Mouse (Mus musculus): ENCODE results near the gene Lamb1. TPM values are rescaled to one million over a fixed set of nuclear protein-coding genes. Genes with fewer than 3 reads are reported as not detected.

Lamb1 gene
- polyA plus RNA-seq, 1 experiment from 2014 or later, result 81.3 TPM

GRCm38 (mm10) chr12:31321532-31321931 lies 56.5 kb downstream of the Lamb1 start:
- Histone ChIP-seq H3K4me3 (replicated peaks) (no peak overlapping the region), H3K9ac (no peak overlapping the region), H3K27ac (no peak overlapping the region), H3K4me1 (replicated peaks) (no peaks in the 10 kb centered on the region), H3K36me3 (peaks cover 30% of the 10 kb centered on the region), H3K4me2 (replicated peaks) (no peak overlapping the region), H3K9me3 (no peaks in the 10 kb centered on the region), H3K27me3 (replicated peaks) (no peaks in the 10 kb centered on the region)
- WGBS, result 90% methylated on average over 1 of the region's 1 CpGs
- no peak for ATAC-seq

- Histone ChIP-seq H3K4me3 (replicated peaks) (no peak overlapping the region), H3K36me3 (peaks cover 36% of the 10 kb centered on the region), H3K27ac (no peak overlapping the region), H3K27me3 (replicated peaks) (no peaks in the 10 kb centered on the region), H3K4me2 (replicated peaks) (no peak overlapping the region), H3K4me1 (replicated peaks) (no peaks in the 10 kb centered on the region), H3K9me3 (no peaks in the 10 kb centered on the region), H3K9ac (no peak overlapping the region)
- 88% methylated on average over 9 of the region's 9 CpGs for WGBS
- no peak for ATAC-seq
Measured at GRCm38 (mm10) chr12:31323136-31323695, 58.2 kb downstream of the Lamb1 start.

- H3K9me3 ChIP-seq, result no peaks in the 10 kb centered on the region
- H3K4me1 ChIP-seq (replicated peaks), result no peaks in the 10 kb centered on the region
- H3K4me3 ChIP-seq (replicated peaks), result no peak overlapping the region
- H3K27ac ChIP-seq, result no peak overlapping the region
- no peak overlapping the region for H3K9ac ChIP-seq
- H3K36me3 ChIP-seq, result peaks cover 36% of the 10 kb centered on the region
- H3K4me2 ChIP-seq (replicated peaks), result no peak overlapping the region
- H3K27me3 ChIP-seq (replicated peaks), result no peaks in the 10 kb centered on the region
- no peak for ATAC-seq
- WGBS, result 81% methylated on average over 9 of the region's 9 CpGs
Measured at GRCm38 (mm10) chr12:31327139-31327538, 62.1 kb downstream of the Lamb1 start.

GRCm38 (mm10) chr12:31333261-31333660 lies 68.2 kb downstream of the Lamb1 start:
- no peaks in the 10 kb centered on the region for H3K9me3 ChIP-seq
- H3K27me3 ChIP-seq (replicated peaks), result no peaks in the 10 kb centered on the region
- no peak overlapping the region for H3K4me2 ChIP-seq (replicated peaks)
- peaks cover 30% of the 10 kb centered on the region for H3K36me3 ChIP-seq
- H3K4me3 ChIP-seq (replicated peaks), result no peak overlapping the region
- no peak overlapping the region for H3K27ac ChIP-seq
- H3K9ac ChIP-seq, result no peak overlapping the region
- 90% methylated on average over 1 of the region's 1 CpGs for WGBS
- ATAC-seq, result no peak
- H3K4me1 ChIP-seq (replicated peaks), result no peaks in the 10 kb centered on the region

- peak overlapping the region; percentile 80 for H3K27ac ChIP-seq
- 23% methylated on average over 15 of the region's 15 CpGs for WGBS
Measured at GRCm38 (mm10) chr12:31350191-31350943, 85.3 kb downstream of the Lamb1 start.

GRCm38 (mm10) chr12:31350944-31351928 lies 86.2 kb downstream of the Lamb1 start, which contains the start of gene Dld:
TSS of gene Dld (minus strand) at chr12:31351453.
- H3K4me3 ChIP-seq (replicated peaks), result peak within 1 kb of the TSS; percentile 94
- peak within 1 kb of the TSS; percentile 73 for H3K4me2 ChIP-seq (replicated peaks)
- ATAC-seq, result peak; percentile 99
- H3K9me3 ChIP-seq, result no peaks in the 10 kb centered on the region
- H3K27ac ChIP-seq, result peak within 1 kb of the TSS; percentile 80
- H3K9ac ChIP-seq, result peak within 1 kb of the TSS; percentile 93
- H3K4me1 ChIP-seq (replicated peaks), result peaks cover 3% of the 10 kb centered on the region; the same call in 1 of the 2 replicates
- 4% methylated on average over 66 of the region's 66 CpGs for WGBS
- no peaks in the 10 kb centered on the region for H3K27me3 ChIP-seq (replicated peaks)
- H3K36me3 ChIP-seq, result peaks cover 11% of the 10 kb centered on the region; the same call in 1 of the 2 replicates

More at GRCm38 (mm10) chr12:31350191-31350943, 85.3 kb downstream of the Lamb1 start:
- peak overlapping the region; percentile 73 for H3K4me2 ChIP-seq (replicated peaks)
- peak overlapping the region; percentile 93 for H3K9ac ChIP-seq
- peaks cover 3% of the 10 kb centered on the region; the same call in 1 of the 2 replicates for H3K4me1 ChIP-seq (replicated peaks)
- H3K27me3 ChIP-seq (replicated peaks), result no peaks in the 10 kb centered on the region
- H3K36me3 ChIP-seq, result peaks cover 11% of the 10 kb centered on the region; the same call in 1 of the 2 replicates
- H3K9me3 ChIP-seq, result no peaks in the 10 kb centered on the region
- ATAC-seq, result no peak
- peak overlapping the region; percentile 94 for H3K4me3 ChIP-seq (replicated peaks)

GRCm38 (mm10) chr12:31366428-31366827 lies 101.4 kb downstream of the Lamb1 start:
- H3K36me3 ChIP-seq, result no peaks in the 10 kb centered on the region
- H3K9me3 ChIP-seq, result no peaks in the 10 kb centered on the region
- WGBS, result 55% methylated on average over 3 of the region's 3 CpGs
- ATAC-seq, result no peak
- no peaks in the 10 kb centered on the region for H3K27me3 ChIP-seq (replicated peaks)
- no peak overlapping the region for H3K4me2 ChIP-seq (replicated peaks)
- no peak overlapping the region for H3K9ac ChIP-seq
- H3K27ac ChIP-seq, result no peak overlapping the region
- H3K4me3 ChIP-seq (replicated peaks), result no peak overlapping the region
- no peaks in the 10 kb centered on the region for H3K4me1 ChIP-seq (replicated peaks)

- no peaks in the 10 kb centered on the region for H3K36me3 ChIP-seq
- no peaks in the 10 kb centered on the region for H3K9me3 ChIP-seq
- H3K4me3 ChIP-seq (replicated peaks), result no peak overlapping the region
- no peak overlapping the region for H3K4me2 ChIP-seq (replicated peaks)
- ATAC-seq, result no peak
- 87% methylated on average over 5 of the region's 5 CpGs for WGBS
- no peak overlapping the region for H3K27ac ChIP-seq
- no peaks in the 10 kb centered on the region for H3K27me3 ChIP-seq (replicated peaks)
- no peaks in the 10 kb centered on the region for H3K4me1 ChIP-seq (replicated peaks)
- no peak overlapping the region for H3K9ac ChIP-seq
Measured at GRCm38 (mm10) chr12:31367721-31368120, 102.7 kb downstream of the Lamb1 start.

- Histone ChIP-seq H3K36me3 (no peaks in the 10 kb centered on the region), H3K27me3 (replicated peaks) (no peaks in the 10 kb centered on the region), H3K9ac (no peak overlapping the region), H3K4me1 (replicated peaks) (no peaks in the 10 kb centered on the region), H3K4me2 (replicated peaks) (no peak overlapping the region), H3K4me3 (replicated peaks) (no peak overlapping the region), H3K9me3 (no peaks in the 10 kb centered on the region), H3K27ac (no peak overlapping the region)
- 77% methylated on average over 1 of the region's 1 CpGs for WGBS
- no peak for ATAC-seq
Measured at GRCm38 (mm10) chr12:31369118-31369517, 104.1 kb downstream of the Lamb1 start.

- WGBS, result 76% methylated on average over 7 of the region's 7 CpGs
Measured at GRCm38 (mm10) chr12:31369656-31370055, 104.6 kb downstream of the Lamb1 start.

GRCm38 (mm10) chr12:31374603-31375282 lies 109.7 kb downstream of the Lamb1 start:
- Histone ChIP-seq H3K9me3 (no peaks in the 10 kb centered on the region), H3K27ac (no peak overlapping the region), H3K36me3 (no peaks in the 10 kb centered on the region), H3K4me1 (replicated peaks) (no peaks in the 10 kb centered on the region), H3K4me3 (replicated peaks) (no peak overlapping the region), H3K4me2 (replicated peaks) (0 out of 2 replicates have a peak overlapping the region, but pooled peaks have one; percentile 22), H3K9ac (no peak overlapping the region), H3K27me3 (replicated peaks) (no peaks in the 10 kb centered on the region)
- ATAC-seq, result peak; percentile 75
- WGBS, result 39% methylated on average over 9 of the region's 9 CpGs

More at GRCm38 (mm10) chr12:31369656-31370055, 104.6 kb downstream of the Lamb1 start:
- Histone ChIP-seq H3K4me3 (replicated peaks) (no peak overlapping the region), H3K9ac (no peak overlapping the region), H3K4me2 (replicated peaks) (no peak overlapping the region), H3K4me1 (replicated peaks) (no peaks in the 10 kb centered on the region), H3K9me3 (no peaks in the 10 kb centered on the region), H3K27ac (no peak overlapping the region), H3K36me3 (no peaks in the 10 kb centered on the region), H3K27me3 (replicated peaks) (no peaks in the 10 kb centered on the region)
- ATAC-seq, result no peak
